ENCODE assay signal across 16 mouse cellular contexts in genomic region chr16:58110452-58110851, GRCm38 (mm10).
DNase-seq lines count a peak whose midpoint lies in the region; ATAC-seq and TF ChIP-seq lines count a peak whose summit lies in the region.
"Had no signal": no experiment of that assay in that cellular context is flagged by ENCODE, and none has a peak within 500 bp of the region (broad histone marks: within the 10 kb centered on the region; RNA-seq: fewer than 3 reads in every experiment).

No protein-coding gene starts in this region.

- no peaks in the 10 kb centered on the region for H3K4me1 ChIP-seq in forebrain, postnatal 0 days (ENCODE audit: insufficient read depth)
- H3K4me1 ChIP-seq in forebrain, embryonic 12.5 days: no peaks in the 10 kb centered on the region
- H3K4me1 ChIP-seq: embryonic facial prominence, embryonic 10.5 days; heart, embryonic 13.5 days; hindbrain, embryonic 15.5 days had no signal

- no peak overlapping the region for H3K4me2 ChIP-seq in forebrain, postnatal 0 days (ENCODE audit: low read depth)
- no peak overlapping the region for H3K4me2 ChIP-seq in forebrain, embryonic 12.5 days
- H3K4me2 ChIP-seq: heart, embryonic 13.5 days; hindbrain, embryonic 15.5 days had no signal

- no peaks in the 10 kb centered on the region for H3K36me3 ChIP-seq in forebrain, postnatal 0 days (ENCODE audit: insufficient read depth)
- no peaks in the 10 kb centered on the region for H3K36me3 ChIP-seq in forebrain, embryonic 12.5 days (replicated peaks)
- H3K36me3 ChIP-seq: embryonic facial prominence, embryonic 10.5 days; heart, embryonic 13.5 days; hindbrain, embryonic 15.5 days had no signal

- no peak overlapping the region for H3K27ac ChIP-seq in forebrain, postnatal 0 days (ENCODE audit: low read depth, low read length)
- no peak overlapping the region for H3K27ac ChIP-seq in forebrain, embryonic 12.5 days
- H3K27ac ChIP-seq: embryonic facial prominence, embryonic 10.5 days; heart, embryonic 13.5 days; hindbrain, embryonic 15.5 days had no signal

- H3K9ac ChIP-seq in forebrain, postnatal 0 days: no peak overlapping the region
- H3K9ac ChIP-seq in forebrain, embryonic 12.5 days: no peak overlapping the region
- H3K9ac ChIP-seq: heart, embryonic 13.5 days; hindbrain, embryonic 15.5 days had no signal

- H3K27me3 ChIP-seq in forebrain, postnatal 0 days (ENCODE audit: insufficient read depth, low read length): no peaks in the 10 kb centered on the region
- no peaks in the 10 kb centered on the region for H3K27me3 ChIP-seq in forebrain, embryonic 12.5 days
- H3K27me3 ChIP-seq: heart, embryonic 13.5 days; hindbrain, embryonic 15.5 days had no signal

- WGBS in forebrain, postnatal 0 days: 56% methylated on average over 1 of the region's 1 CpGs
- 91% methylated on average over 1 of the region's 1 CpGs for WGBS in forebrain, embryonic 12.5 days

- ATAC-seq in forebrain, postnatal 0 days: no peak
- no peak for ATAC-seq in forebrain, embryonic 12.5 days (ENCODE audit: low FRiP score)
- ATAC-seq: forebrain, embryonic 14.5 days had no signal

- no peak overlapping the region for H3K4me3 ChIP-seq in forebrain, postnatal 0 days (ENCODE audit: low read depth, low read length)
- no peak overlapping the region for H3K4me3 ChIP-seq in forebrain, embryonic 12.5 days (replicated peaks)
- H3K4me3 ChIP-seq: embryonic facial prominence, embryonic 10.5 days; heart, embryonic 13.5 days; hindbrain, embryonic 15.5 days had no signal

- no peaks in the 10 kb centered on the region for H3K9me3 ChIP-seq in forebrain, postnatal 0 days (ENCODE audit: low read length)
- no peaks in the 10 kb centered on the region for H3K9me3 ChIP-seq in forebrain, embryonic 12.5 days
- H3K9me3 ChIP-seq: embryonic facial prominence, embryonic 10.5 days; heart, embryonic 13.5 days; hindbrain, embryonic 15.5 days had no signal

- peak; percentile 3 for DNase-seq in forebrain, postnatal 0 days
- DNase-seq in layer of hippocampus, adult 9-11 months: peak; percentile 7
- no peak for DNase-seq in layer of hippocampus, adult 8-10 months (ENCODE audit: low spot score in 2 of 2)
- DNase-seq in right cerebral cortex, adult 18-20 months: peak; percentile 0
- no peak for DNase-seq in right cerebral cortex, postnatal 14 days
- peak; percentile 5 for DNase-seq in telencephalon, adult 2 months (ENCODE audit: low read depth, low spot score)
- DNase-seq in T-cell, adult 2 months (ENCODE audit: low spot score): no peak
- DNase-seq: adrenal gland, postnatal 10 days; cerebellum, adult 8-10 months; gastrocnemius, postnatal 14 days; heart, postnatal 36 days had no signal

- TF ChIP-seq CTCF in forebrain, postnatal 0 days (IDR thresholded peaks at IDR 0.05; ENCODE audit: low read depth): no peak

Comparison
In these comparisons a context has a peak if more than half of its experiments do, and no peak if none do; other contexts are left out.
1. DNase-seq: peak in forebrain, postnatal 0 days (single experiment), layer of hippocampus, adult 9-11 months (single experiment), right cerebral cortex, adult 18-20 months (single experiment) and telencephalon, adult 2 months (single experiment); none in layer of hippocampus, adult 8-10 months (0 of 2), right cerebral cortex, postnatal 14 days (single experiment) and T-cell, adult 2 months (single experiment).